Mouse (Mus musculus): ENCODE measurements around the gene Tmem178b.

Tmem178b gene

DNA sequence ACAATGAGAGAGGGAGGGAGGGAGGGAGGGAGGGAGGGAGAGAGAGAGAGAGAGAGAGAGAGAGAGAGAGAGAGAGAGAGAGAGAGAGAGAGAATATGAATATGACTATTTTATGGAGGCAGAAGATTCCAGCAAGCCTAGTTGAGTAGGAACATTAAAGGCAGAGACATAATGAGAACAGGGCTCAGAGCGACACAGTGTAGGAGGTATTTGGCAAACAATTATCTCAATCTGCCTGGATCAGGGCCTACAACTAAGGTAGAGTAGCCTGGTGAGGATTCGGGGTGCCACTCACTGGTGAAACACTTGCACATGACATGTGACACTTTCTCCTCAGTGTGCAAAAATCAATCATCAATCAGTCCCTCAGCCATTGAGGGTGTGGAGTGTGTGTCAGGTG lies 225.4 kb downstream of the Tmem178b start:
- DNase-seq: no peak

DNA sequence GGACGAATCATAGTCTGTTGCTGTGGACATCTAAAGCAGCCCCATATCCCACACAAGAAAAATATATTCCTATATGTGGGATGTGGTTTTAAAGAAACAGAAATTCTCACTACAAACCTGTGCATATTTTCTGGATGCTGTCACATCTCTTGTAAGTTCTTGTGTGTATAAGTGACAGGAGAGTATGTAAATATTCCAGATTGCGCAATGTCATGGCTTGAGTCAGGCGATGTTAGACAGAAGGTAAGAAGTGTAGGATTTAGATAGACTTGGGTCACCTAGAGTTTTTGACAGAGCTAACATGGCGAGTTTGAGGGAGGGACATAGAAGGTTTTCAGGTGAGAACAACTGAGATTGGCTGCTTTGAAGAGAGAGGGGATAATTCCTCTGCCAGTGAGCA lies 228.7 kb downstream of the Tmem178b start:
- DNase-seq: no peak

GRCm38 (mm10) chr6:40102863-40103262 lies 229.8 kb downstream of the Tmem178b start:
- peak; percentile 54 to 74 for DNase-seq

- DNase-seq: no peak
Observed at GRCm38 (mm10) chr6:40110029-40110428, 237.0 kb downstream of the Tmem178b start.

DNA sequence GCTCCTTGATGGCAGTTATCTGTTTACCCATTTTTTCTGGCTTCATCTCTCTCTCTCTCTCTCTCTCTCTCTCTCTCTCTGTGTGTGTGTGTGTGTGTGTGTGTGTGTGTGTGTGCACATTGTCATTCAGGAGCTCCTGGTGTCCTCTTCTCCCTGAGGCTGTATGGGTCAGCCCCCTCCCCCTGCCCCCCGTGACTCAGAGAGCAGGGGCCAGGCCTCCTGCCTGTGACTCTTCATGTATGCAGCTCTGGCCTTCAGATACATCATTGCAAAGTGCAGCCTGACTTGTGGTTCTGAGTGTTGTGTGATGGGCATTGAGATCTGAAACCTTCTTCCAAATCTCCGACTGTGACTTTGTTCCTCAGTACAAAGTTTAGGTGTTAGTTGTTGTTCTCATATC lies 237.7 kb downstream of the Tmem178b start:
- no peak for DNase-seq

DNA sequence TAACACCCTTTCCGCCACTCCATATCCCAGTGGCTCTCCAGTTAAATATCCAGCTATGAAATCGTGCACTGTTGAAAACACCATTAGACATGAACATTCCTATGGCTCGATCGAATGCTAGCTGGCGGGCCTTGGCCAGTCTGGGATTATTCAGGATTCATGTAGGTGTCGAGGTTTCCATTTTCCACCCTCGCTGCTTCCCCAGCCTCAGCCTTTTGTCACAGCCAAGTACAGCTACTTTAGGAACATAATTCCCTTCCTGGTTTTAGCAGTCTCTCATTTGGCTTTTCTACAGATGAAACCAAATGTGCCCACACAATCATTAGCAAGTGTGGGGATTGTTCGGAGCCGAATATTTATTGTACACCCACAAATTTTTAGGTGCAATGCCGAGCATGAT lies 239.4 kb downstream of the Tmem178b start:
- DNase-seq: no peak

DNA sequence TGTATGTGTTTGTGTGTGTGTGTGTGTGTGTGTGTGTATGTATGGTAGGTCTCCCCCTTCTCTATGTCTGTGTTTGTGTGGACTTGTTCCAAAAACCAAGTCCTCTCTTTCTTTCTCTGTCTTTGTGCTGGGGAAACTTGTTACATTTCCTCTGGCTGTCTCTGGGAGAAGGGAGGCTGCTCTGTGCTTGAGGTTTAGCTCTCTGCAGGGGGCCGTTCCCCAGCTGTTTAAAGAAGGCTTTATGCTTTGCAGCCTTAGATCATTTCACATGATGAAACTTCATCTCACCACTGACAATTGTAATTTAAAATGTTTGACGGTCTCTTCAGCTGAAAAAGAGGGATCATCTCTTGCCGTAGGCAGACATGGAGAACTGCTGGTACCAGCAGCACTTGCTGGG lies 243.2 kb downstream of the Tmem178b start:
- DNase-seq: no peak

DNA sequence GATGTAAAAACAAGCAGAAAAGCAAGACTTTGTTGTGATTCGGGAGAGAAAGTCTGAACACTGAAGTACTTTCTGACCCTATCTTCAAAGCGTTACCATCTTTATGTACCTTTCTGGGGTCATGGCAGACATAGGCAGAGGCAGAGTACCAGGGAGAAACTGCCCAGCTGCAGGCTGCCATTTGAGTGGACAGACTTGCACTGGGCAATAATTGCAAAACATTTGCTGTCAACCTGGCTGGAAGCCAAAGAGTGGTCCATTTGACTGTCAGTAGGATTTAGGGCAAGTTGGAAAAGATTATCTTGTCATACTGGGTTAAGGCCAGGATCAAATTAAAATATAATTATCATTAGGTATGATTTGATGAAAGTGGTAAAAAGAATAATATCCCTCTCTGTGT lies 247.1 kb downstream of the Tmem178b start:
- peak; percentile 46 to 52 for DNase-seq

- no peak for DNase-seq
Observed at GRCm38 (mm10) chr6:40121494-40121893, 248.4 kb downstream of the Tmem178b start.

GRCm38 (mm10) chr6:40123070-40123690 lies 250.1 kb downstream of the Tmem178b start:
- DNase-seq: peak; percentile 70 to 76

DNA sequence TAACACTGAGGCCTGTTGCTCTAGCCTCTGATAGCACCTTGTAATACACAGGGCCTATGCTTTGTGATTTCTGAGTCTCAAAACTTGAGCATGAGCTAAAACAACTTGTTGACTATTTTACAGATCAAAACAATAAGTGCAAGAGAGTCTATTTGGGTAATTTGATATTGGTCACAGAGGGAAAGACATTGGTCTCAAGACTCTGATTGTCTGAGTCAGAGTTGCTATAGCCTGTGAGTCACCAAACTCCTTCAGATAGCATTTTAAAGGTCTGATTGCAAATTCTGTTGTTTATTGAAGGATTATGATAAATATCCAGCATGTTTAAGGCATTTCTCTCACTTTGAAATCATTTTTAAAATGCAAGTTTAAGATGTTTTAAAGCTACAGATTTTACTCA lies 250.9 kb downstream of the Tmem178b start:
- DNase-seq: no peak

DNA sequence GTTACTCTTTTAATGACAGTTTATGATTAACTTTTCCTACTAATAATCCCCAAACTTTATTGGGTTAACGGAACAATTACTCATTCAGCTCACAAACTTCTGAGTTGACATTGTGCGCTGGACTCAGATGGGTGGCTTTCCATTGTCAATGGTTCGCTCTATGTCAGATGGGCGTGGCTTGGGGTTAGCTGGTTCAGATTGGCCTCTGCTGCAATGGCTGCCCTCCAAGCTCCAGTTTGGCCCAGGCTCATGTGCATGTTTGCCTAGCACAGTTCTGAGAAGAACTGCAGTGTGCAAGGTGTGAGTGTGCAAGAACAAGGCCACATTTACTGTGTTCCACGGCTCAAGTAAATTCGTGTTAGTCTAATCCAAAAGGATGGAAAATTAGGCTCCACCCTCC lies 255.6 kb downstream of the Tmem178b start:
- DNase-seq: no peak

- no peak for DNase-seq
Observed at GRCm38 (mm10) chr6:40131936-40132335, 258.9 kb downstream of the Tmem178b start.

GRCm38 (mm10) chr6:40133436-40133835 lies 260.4 kb downstream of the Tmem178b start:
- no peak for DNase-seq

GRCm38 (mm10) chr6:40135716-40136115 lies 262.6 kb downstream of the Tmem178b start:
- DNase-seq: no peak

GRCm38 (mm10) chr6:40137346-40137745 lies 264.3 kb downstream of the Tmem178b start:
- peak; percentile 51 to 54 for DNase-seq

GRCm38 (mm10) chr6:40137831-40138520 lies 264.9 kb downstream of the Tmem178b start:
- no peak for DNase-seq

GRCm38 (mm10) chr6:40142582-40142981 lies 269.5 kb downstream of the Tmem178b start:
- peak; percentile 41 to 55 for DNase-seq

GRCm38 (mm10) chr6:40144371-40144770 lies 271.3 kb downstream of the Tmem178b start:
- peak; percentile 81 for DNase-seq

DNA sequence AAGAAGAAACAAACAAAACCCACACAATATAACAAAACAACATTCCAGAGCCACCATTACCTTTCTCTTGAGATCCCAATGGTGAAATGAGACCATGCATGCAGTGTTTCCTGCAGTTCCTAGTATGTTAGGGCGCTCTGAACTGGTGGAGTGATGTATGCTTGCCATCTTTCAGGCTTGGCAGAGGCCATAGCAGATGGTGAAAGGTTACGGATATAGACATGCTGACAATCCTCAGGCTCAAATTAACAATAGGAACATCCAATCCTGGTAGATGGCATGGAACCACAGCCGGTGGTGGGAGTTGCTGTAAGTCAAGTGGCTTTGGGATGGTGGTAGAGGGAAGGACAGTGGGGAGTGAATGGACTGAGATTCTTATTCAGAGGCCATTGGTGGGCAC lies 272.5 kb downstream of the Tmem178b start:
- DNase-seq: peak in 1 of 2 experiments; percentile 32

GRCm38 (mm10) chr6:40152241-40152640 lies 279.2 kb downstream of the Tmem178b start:
- DNase-seq: peak; percentile 24 to 66

GRCm38 (mm10) chr6:40161381-40161780 lies 288.3 kb downstream of the Tmem178b start:
- DNase-seq: no peak

DNA sequence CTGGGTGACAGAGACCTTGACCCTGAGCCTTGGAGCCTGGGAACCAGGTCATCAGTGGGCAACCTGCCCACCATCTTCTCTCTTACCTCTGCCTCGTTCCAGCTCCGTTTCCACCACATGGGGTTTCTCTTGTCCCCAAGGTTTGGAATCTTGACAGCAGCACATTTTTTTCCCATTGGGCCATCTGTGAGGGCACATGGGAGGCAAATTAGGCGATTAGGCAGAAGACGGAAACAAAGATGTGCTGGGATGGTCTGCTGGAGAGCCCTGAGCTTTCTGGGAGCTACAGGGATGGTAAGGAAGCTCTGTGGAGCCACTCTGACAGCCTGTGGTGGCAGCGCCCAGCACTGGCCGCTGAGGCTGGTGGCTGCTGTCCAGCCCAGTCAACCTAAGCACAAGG lies 300.5 kb downstream of the Tmem178b start:
- peak; percentile 79 to 85 for DNase-seq

DNA sequence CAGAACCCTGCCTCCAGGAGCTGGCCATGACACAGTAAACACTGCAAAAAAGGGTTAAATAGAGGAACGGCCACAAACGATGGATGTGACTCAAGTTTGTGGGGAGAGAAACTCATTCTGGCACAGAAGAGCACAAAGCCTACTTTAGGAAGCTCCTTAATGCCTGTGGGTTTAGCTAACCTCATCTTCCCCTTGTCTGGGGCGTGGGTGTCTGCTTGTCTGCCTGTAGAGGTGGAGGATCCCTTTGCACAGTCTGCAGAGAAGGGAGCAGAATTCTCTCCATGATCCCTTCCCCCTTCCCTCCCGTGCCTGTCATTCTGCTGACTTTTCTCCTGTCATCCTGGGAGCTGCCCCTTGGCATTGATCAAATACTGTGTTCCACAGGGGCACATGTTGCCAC lies 304.8 kb downstream of the Tmem178b start:
- DNase-seq: no peak

DNA sequence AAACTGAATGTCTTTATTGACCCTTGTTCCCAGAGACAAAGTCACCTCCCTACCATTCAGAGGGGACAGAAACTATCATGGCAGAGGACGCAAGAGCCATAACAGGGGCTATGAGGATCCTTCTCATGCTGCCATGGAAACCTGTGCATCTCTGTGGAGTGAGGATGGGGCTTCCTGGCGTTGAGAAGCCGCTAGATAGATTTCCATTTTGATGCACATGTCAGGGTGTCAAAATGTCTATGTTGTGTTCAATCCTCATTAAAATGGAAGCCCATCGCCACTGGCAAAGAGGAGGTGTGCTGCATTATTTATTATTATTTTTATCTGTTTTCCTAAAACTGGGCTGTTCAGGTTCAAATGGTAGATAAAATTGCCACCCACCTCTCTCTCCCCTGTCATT lies 307.5 kb downstream of the Tmem178b start:
- no peak for DNase-seq

All from cerebellum, postnatal 14 days (tissue).